Mouse (Mus musculus) liver, adult (tissue): ENCODE results near the gene Srsf11.
A peak's percentile ranks its signal among the peaks of the same experiment; 100 is the strongest.

Source experiments
- GATA4 ChIP-seq: IDR thresholded peaks from 2 replicates; pipeline ENCODE4 v1.6.1; 2014; ENCODE audit warnings: mild to moderate bottlenecking, low read length; ENCODE audit not compliant: insufficient replicate concordance

Gene Srsf11

GRCm38 (mm10) chr3:158031371-158031925 lies 5.0 kb downstream of the Srsf11 start:
- peak; percentile 41; the same call in 1 of the 2 replicates for TF ChIP-seq GATA4

- no peak for TF ChIP-seq GATA4
Observed at GRCm38 (mm10) chr3:158009762-158010320, 26.6 kb downstream of the Srsf11 start.

GRCm38 (mm10) chr3:158008647-158009046 lies 27.8 kb downstream of the Srsf11 start:
- no peak for TF ChIP-seq GATA4

GRCm38 (mm10) chr3:157998742-157999369 lies 37.6 kb downstream of the Srsf11 start:
- no peak for TF ChIP-seq GATA4

GRCm38 (mm10) chr3:157995726-157996125 lies 40.7 kb downstream of the Srsf11 start:
- no peak for TF ChIP-seq GATA4

- TF ChIP-seq GATA4 = no peak; the same call in 1 of the 2 replicates
Observed at GRCm38 (mm10) chr3:157993322-157993721, 43.1 kb downstream of the Srsf11 start.

GRCm38 (mm10) chr3:157979619-157980018 lies 56.8 kb downstream of the Srsf11 start:
- no peak for TF ChIP-seq GATA4

- TF ChIP-seq GATA4 = no peak
Observed at GRCm38 (mm10) chr3:157973236-157973635, 63.2 kb downstream of the Srsf11 start.

GRCm38 (mm10) chr3:157971151-157971550 lies 65.3 kb downstream of the Srsf11 start:
- TF ChIP-seq GATA4 = no peak
